Mouse (Mus musculus): ENCODE measurements around the gene Ormdl1.
"Not testable (repeated sequence)": the region's sequence is repeated elsewhere in the genome, so short reads cannot be mapped to it uniquely, and the experiment has no call there.

The Ormdl1 gene

DNA sequence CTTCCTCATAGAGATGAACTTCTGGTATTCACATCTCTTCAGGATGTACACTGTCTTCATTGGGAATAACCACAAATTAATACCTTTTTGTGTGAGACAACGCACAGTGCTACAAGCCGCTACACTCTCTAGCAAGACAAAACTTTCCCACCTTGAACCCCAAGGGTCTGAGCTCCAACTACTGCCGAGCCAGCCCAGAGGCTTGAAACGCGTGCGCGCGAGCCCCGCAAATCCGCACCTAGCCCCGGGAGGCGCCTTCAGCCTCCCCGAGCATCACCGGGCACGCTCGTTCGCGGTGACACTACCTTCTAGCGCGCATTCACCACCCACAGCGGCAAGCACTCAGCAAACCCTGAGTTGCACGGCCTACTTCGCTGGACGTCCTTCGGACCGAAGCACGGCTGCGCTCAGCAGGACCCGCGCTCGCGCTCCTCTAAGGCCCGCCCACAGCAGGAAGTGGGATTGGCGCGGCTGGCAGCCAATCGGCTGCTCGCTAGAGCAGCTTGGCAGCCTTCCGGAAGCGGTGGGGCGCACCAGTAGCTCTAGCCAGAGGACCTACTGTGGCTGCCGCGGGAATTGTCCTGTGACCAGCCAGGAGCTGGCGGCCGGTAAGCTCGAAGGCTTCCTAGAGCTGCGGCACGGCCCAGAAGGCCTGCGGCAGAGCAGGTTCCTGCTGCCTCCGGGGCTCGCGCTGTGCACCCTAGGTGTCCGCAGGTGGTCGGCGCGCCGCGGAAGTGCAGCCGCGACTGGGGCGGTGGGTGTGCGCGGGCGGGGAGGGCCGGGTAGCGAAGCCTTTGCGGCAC is at the start of gene Ormdl1, which contains the start of the genes Pms1 and Gm28778:
TSS of gene Ormdl1 (plus strand) at position 515 of the 803 bp plus-strand sequence.
TSS of gene Pms1 (minus strand) at position 438 of the 803 bp plus-strand sequence.
TSS of gene Gm28778 (plus strand) at position 531 of the 803 bp plus-strand sequence.
- DNase-seq = peak; percentile 96

DNA sequence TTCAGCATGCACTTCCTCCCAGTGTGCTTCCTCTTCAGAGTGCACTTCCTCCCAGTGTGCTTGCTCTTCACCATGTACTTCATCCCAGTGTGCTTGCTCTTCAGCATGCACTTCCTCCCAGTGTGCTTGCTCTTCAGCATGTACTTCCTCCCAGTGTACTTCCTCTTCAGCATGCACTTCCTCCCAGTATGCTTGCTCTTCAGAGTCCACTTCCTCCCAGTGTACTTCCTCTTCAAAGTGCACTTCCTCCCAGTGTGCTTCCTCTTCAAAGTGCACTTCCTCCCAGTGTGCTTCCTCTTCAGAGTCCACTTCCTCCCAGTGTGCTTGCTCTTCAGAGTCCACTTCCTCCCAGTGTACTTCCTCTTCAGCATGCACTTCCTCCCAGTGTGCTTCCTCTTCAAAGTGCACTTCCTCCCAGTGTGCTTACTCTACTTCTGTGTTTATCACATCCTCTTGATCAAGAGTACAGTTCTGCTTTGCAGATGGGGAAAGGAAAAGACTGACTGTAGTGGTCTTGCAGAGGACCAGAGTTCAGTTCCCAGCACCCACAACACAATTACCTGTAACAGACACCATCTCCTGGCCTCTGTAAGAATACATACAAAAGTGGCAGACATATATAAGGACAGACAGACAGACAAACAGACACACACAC is 31.8 kb upstream of the Ormdl1 start:
- not testable (repeated sequence) for DNase-seq

DNA sequence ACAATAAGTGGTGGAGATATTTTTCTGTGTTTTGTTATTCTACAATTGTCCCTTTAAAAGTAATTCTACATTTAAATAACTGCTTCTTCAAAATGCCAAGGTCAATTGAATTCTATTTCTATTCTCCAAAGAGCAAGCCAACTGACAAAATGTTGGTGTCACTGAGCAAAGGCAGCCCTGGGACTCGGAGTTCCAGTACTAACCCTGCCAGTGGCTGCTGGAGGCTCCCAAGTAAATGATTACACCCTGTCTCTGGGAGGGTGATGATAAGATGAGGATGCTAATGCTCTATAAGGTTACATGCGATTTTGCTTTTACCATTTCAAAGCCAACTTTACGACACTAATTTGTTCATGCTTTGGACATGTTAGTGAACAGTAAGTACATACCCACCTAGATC is 27.0 kb upstream of the Ormdl1 start:
- no peak for DNase-seq

GRCm38 (mm10) chr1:53272646-53273045 is 24.2 kb upstream of the Ormdl1 start:
- DNase-seq = peak; percentile 57

GRCm38 (mm10) chr1:53291197-53291596 is 5.7 kb upstream of the Ormdl1 start:
- no peak for DNase-seq

GRCm38 (mm10) chr1:53300506-53300905 is 3.6 kb downstream of the Ormdl1 start:
- DNase-seq = no peak

DNA sequence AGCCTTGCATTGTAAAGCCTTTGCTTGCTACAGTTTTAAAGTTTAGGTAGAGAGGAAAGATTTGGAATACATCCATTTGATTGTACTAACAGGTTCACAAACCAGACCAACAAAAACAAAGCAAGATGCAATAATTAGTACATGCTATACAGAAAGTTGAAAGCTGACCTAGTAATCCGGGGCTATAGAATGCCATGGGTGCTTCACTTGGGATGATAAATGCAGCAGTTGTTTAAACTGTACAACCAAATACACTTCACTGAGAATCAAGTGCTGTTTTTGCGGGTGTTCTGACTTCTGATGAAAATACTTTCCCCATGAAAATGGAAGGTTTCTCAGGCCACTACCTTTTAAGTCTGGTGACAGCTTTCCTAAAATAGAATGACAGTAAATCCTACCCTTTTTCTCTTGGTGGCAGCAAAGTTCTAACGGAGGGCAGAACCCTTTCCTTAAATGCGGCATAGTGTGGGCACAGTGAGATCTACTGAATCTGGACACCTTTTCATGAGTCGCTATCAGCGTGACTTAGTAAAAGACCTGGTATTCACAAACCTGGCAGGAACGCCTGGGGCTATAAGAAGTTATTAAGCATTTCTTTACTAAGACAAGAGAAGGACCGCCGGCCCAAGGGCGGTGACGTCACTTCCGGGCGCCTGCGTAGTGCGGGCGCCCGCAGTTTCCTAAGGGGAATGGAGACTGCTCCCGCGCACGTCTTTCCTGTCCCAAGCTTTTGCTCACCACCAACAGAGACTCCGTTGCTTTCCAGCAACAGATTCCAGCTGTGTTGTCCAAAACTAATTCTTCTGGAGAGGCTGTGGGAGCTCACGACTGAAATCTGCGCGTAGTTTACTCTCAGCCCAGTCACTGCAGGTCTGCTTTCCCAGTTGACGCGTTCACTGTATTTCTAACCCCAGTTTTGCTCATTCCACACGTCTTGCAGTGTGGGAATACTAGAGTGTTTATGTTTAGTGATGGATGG is 16.4 kb downstream of the Ormdl1 start, which contains the start of gene Osgepl1:
TSS of gene Osgepl1 (plus strand) at position 636 of the 979 bp plus-strand sequence.
- peak; percentile 94 for DNase-seq

DNA sequence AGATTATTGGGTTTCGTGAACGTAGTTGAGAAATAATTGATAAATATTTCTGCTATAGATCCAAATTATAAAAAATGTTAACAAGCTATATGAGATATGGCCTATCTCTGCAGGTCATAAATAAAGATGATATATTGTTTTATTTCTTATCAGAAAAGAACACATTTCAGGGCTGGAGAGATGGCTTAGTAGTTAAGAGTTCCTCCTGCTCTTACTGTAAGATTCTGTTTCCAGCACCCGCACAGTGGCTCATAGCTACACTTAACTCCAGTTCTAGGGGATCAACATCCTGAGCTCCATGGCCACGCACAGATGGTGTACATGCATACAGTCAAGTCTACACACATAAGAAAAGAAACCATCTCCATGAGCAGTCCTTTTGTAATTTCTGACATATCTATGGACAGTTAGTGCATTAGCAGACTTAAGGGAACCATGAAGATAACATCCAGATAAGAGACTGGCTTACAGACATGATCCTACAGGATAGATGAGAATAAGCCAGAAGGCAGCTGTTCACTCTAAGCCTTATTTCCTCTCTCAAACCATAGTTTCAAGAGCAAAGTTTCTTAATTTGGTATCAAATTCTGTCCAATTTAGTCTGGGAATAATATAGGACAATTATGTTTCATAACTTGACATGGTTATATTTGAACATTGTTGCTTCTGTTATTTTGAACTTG is 24.9 kb downstream of the Ormdl1 start:
- DNase-seq = no peak

DNA sequence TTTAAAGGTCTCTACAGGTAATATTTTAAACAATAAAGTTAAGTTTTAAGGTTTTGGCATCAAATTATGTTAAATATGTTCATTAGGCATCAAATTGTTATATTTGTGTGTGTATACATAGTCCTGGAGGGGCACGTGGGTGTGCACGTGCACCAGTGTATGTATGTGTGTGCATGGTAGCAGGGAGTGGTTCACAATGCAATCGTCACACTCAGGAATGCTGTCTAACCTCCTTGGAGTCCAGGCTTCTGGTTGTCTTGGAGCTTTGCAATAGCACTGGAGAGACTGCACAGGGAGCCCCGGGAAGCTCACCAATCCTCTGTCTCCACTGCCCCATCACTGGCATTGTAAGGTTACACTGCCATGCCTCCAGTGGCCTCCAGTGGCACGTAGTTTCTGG is 26.4 kb downstream of the Ormdl1 start:
- DNase-seq = no peak

DNA sequence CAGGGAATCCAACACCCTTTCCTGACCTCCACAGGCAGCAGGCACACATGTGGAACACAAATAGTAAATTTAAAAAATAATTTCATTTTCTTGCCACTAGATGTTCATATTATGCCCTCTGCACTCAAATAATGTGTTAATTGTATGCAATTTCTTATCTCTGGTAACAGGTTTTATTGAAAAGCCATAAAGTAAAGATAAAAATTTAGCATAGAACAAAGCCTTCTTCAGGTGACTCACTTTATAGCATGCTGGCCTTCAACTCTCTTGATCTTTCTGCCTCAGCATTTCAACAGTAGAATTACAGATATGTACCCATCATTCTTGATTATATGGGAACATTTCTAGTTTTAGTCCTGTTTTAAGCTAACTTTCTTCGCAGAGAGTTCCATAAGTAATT is 27.4 kb downstream of the Ormdl1 start:
- DNase-seq = no peak

DNA sequence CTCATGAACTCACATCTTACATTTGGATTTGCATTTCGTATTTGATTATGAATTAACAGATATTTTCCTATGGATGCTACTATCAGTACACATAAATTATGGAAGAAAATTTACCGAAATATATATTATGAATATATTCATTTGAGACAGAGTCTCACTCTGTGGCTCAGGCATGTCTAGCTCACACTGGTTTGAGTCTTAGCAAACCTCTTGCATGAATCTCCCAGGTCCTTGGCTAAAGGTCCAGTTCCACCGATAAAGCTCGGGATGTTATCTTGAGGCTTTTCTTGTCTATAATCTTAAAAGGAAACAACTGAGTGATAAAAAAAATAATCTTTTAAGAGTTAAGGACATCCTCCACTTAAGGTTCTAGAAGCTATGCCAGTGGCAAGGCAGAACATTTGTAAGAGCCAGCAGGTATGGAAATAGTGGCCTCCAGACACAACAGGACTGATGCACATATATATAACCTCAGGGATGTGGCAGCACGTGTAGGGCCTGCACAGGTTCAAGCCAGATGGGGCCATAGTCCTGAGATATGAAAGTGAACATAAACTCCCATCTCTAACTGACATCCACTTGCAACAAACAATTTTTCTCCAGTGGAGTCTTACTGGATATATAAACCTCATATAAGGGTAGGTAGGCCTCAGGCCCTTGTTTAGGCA is 28.1 kb downstream of the Ormdl1 start:
- DNase-seq = no peak

GRCm38 (mm10) chr1:53333527-53333926 is 36.6 kb downstream of the Ormdl1 start:
- DNase-seq = not testable (repeated sequence)

- no peak for DNase-seq
These were observed 38.6 kb downstream of the Ormdl1 start for GRCm38 (mm10) chr1:53335465-53335864.

DNA sequence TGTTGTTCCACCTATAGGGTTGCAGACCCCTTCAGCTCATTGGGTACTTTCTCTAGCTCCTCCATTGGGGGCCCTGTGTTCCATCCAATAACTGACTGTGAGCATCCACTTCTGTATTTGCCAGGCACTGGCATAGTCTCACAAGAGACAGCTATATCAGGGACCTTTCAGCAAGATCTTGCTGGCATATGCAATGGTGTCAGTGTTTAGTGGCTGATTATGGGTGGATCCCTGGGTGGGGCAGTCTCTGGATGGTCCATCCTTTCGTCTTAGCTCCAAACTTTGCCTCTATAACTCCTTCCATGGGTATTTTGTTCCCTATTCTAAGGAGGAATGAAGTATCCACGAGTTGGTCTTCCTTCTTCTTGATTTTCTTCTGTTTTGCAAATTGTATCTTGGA is 40.5 kb downstream of the Ormdl1 start:
- not testable (repeated sequence) for DNase-seq

DNA sequence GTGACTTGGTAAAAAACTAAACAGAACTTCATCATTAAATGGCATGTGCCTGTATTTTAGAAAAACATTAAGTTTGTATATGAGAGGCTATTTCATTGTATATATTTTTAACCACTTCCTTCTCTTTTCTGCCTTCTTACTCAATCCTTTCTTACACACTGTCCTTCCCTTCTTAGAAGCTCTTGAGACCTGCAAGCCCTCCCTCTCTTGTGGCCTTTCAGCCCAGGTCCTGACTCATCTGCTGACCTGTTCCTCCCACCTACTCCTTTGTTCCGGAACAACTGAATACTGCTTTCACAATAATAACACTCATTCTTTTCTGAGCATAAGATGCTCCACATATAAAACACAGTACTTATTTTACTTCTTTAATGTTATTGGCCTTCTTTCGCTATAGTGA is 44.2 kb downstream of the Ormdl1 start:
- no peak for DNase-seq

- peak; percentile 97 for DNase-seq
These were observed 55.7 kb downstream of the Ormdl1 start, which contains the start of the genes Asdurf, Gm28551 and Asnsd1 for GRCm38 (mm10) chr1:53352327-53353261. Asdurf (minus strand) TSS chr1:53352619. Gm28551 (minus strand) TSS chr1:53352667. Asnsd1 (minus strand) TSS chr1:53352752.

DNA sequence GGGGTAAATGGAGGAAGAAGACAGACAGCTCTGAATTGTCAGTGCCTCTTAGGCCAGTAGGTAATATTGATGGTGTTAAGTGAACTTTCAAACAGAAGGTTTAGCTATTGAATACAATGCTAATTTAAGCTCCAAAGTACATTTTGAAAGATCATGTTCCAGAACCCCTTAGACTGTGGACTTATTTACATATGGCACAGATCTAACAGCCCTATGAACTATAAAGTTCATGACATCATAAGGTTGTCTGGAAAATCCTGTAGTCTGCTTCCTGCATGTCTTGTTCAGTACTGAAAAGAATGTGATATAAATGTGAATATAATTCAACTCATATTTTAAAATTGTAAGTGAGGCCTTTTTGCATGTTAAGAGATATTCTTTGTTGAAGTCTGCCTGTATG is 62.1 kb downstream of the Ormdl1 start:
- no peak for DNase-seq

Data from kidney, postnatal 10 days (tissue).